Mouse (Mus musculus): ENCODE measurements around the gene Endov.

Endov gene

DNA sequence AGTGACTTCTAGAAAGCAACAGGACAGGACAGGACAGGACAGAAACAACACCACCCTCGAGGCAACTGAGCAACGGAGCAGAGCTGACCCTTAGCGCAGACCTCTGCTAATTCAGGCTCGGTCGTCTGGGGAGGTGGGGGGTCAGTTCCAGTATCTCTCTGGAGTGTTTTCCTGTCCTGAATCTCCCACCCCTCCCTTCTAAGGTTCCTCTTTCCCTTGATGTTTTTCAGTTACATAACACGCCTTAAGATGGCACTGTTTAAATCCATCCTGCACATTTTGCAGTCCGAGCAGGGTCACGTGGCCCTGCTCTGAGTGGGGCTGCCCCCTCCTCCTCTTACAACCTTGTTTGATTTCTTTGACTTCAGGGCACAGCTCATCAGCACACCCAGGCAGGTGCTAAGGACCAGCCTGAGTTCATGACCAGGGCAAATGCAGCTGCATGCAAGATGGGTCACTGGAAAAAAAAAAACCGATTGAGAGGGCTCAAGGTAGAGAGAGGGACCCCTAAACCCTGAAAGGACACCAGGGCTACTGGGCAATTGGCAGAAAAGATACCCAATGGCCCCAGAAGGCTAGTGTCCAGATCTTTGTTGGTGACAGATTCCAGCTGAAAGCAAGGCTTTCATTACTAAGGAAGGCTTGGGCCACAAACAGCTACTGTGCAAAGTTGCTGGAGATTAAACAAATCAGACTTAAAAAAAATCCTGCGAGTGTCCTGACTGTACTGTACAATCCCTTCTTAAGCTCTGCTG, 54.8 kb downstream of the Endov start:
- no peak for DNase-seq (ENCODE audit: low spot score in 2 of 2)

DNA sequence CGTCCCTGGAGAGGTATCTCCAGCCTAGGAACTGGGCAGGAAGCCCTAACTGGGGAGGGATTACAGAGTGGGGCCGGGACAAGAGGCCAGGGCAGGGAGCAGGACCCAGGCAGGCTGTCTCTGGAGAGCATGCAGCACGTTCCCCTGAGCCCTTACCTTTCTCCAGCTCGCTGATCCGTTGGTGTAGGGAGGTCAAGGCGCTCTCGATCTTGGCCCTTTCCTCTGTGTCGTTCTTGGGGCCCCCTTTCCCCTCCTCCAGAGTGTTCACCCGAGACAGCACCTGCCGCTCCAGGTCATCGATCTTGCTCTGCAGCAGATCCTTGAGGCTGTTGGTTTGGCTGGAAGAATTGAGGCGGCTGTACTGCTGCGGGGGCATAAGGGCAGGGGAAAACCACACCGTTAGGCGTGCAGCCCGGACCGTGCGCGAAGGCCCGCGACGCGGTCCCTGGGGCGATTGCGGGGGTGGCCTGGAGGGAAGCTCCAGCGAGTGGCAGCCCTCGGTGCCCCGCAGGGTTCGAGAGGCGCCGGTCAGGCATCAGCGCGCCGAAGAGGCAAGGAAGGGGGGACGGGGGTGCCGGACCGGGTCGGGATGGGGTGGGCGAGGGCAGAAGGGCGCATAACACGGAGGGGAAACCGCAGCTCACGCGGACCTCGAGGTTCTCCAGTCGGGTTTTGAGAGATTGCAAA, 55.5 kb downstream of the Endov start:
- DNase-seq (ENCODE audit: low spot score in 2 of 2): peak in 1 of 2 experiments; percentile 40

DNA sequence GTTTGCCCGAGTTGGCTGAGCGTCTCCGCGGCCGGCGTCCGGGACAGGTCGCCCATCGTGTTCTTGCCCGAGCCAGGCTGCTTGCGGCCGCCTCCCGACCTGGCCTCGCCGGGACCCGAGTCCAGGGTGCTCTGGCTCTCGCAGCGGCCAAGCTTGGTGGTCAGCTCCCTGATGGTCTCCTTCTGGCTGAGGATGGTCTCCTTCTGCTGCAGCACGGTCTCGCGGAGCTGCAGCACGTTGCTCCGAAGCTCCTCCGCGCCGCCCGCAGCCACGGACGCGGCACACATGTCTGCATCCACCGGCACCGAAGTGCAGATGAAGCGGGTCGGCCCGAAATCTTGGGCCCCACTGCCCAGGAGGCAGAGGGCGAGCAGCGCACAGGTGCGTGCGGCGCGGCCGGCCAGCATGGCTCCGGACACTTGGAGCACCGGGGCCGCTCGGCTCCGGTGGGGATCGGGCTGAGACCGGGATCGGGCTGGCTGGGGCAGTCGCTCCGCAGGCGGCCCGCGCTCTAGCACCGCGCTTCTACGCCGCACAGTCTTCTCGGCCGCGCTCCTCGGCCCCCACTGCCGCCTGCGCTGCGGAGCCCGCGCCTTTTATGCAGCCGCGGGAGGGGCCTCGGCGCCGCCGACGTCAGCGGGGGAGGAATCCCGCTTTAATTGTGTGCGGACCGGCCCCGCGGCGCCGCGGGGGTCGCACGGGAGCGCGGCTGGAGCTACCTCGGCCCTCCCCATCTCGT, 56.2 kb downstream of the Endov start, which contains the start of gene Nptx1:
Nptx1 (minus strand) TSS at position 571 of the 739 bp plus-strand sequence.
- DNase-seq (ENCODE audit: low spot score in 2 of 2): no peak

DNA sequence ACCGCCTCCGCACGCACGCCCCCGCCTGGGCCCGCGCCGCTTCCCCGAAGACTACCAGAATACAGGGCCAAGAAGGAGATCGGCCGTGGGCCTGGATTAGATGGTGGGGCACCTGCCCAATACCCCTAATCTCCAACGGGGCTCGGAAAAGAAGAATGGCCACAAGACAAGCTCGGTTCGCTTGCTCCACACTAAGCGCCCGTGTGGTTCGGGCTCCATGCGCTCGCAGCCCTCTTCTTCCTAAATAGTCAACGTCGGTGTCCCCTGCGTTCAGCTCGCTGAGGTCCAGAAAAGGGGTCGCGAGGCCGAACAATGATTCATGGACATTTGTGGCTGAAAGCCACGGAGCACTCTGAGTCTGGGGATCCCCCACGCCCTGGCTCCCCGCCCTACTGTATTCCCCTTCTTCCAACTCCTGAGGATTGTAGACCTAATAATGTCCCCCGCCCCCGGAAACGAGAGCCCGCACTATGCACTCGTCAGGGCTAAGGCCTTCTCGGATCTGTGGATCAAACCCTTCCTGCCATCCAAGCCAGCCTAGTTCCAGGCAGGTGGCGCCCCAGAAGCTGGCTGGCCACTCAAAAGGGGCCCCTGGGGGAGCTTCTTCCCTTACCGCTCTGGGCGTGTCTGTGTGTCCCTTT, 56.9 kb downstream of the Endov start:
- DNase-seq (ENCODE audit: low spot score in 2 of 2): no peak

DNA sequence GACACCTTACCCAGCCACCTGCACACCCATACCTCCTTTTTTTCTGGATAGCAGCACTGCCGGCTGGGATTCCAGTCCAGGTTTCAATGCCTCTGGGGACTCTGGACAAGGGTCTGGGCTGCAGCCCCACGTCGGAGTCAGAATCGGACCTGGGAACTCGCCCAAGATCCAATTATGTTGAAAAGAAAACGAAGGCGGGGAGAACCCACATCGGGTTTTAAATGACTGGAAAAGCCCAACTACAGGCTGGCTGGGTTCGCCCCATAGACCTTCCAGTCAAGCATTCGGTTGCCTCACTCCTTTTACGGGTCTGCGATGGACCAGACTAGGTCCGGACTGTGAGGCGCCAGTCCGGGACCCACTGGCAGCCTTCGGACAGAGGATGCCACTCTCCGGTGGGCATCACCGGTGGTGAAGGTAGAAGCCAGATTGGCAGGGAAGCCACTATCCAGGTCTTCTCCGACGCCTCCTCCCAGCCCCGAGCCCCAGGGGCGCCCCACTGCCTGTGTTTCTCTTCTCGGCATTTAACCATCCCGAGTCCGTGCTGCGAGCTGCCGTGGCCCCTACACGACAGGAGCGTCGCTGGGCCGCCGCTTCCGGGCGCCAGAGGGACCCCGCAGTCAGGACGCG, 57.7 kb downstream of the Endov start:
- DNase-seq (ENCODE audit: low spot score in 2 of 2): no peak

DNA sequence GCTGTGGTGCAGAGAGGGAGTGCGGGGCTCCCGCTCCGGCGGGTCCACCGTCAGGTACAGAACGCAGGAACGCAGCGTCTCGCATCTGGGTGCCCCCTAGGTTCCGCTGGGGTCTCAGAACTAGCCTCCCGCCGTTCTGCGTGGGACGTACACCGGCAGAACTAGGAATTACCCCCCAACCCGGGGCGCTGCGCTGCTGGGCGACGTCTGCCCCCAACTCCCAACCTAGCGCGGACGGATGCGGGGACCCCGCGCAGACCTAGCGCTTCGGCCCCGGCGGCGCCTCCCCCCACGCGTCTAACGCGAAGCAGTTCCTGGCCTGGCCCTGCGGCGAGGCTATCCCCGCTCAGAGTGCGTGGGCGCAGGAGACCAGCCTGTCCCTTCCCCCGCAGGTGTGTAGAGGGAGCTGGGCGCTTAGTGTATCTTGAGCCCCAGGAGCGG, 58.2 kb downstream of the Endov start:
- DNase-seq (ENCODE audit: low spot score in 2 of 2): no peak

DNA sequence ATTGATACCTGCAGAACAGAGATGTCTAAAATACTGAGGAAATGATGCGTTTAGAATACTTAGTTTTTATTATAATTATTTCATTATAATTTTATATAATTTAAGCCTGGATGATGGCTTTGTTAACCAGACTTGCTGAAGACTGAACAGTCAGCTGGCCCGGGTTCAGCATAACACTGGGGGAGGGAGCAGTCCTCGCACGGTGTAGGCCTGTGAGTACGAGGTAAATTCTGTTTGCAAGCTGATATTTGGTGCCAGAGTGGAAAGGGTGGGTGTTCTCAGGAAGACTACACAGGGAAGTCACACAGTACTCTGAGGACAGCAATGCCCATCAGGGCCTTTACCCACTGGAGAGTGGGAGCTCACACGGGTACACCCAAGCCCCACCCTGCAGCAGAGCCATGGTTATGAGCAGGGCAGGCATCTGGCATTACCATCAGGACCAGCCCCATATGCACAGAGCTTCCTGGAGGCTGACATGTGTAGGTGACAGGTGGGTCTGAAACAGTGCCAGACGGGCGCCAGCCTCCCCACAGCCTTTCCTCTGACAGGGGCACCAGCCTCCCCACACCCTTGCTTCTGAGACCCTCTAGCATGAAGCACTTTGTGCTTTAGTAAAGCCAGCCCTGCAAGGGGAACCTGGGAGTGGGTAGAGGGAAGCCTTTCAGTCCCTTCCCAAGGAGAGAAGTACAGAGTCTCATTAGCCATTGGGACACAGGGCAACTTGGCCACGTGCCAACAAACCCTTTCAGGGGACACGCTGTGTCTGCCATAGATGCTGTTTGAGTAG, 59.6 kb downstream of the Endov start:
- no peak for DNase-seq (ENCODE audit: low spot score in 2 of 2)

DNA sequence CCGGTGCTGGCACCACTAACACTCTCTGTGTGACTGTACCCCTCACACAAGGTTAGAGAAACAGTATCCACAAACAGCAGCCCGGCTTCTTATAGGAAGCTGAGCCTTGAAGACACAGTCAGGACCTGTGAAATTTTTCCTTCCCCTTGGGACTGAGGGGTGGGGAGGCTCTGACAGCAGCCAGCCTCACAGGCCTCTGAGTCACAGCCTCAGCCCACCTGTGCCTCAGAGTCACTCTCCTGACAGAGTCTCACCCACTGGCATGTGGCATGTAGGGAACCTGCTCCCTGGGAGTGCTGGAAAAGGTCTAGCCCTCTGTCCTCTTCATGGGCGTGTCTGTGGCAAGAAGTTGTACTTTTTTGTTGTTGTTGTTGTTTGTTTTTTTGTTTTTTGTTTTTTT, 60.3 kb downstream of the Endov start:
- DNase-seq (ENCODE audit: low spot score in 2 of 2): no peak

DNA sequence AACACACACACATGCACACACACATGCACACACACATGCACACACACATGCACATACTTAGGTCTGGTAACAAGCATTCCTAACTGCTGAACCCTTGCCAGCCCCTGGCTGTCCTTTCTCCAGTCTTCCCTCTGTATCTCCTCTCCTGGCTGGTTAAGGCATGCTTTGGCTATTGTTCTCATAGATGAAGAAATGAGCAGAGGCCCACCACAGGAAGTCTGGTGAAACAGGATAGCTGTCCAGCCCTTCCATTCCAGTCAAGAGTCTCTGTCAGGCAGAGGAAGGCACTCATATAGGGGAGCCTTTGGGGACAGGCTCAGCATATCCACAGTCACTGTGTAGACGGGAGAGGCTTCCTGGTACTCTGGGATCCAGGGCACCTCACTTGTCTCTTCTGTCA, 61.2 kb downstream of the Endov start:
- no peak for DNase-seq (ENCODE audit: low spot score in 2 of 2)

DNA sequence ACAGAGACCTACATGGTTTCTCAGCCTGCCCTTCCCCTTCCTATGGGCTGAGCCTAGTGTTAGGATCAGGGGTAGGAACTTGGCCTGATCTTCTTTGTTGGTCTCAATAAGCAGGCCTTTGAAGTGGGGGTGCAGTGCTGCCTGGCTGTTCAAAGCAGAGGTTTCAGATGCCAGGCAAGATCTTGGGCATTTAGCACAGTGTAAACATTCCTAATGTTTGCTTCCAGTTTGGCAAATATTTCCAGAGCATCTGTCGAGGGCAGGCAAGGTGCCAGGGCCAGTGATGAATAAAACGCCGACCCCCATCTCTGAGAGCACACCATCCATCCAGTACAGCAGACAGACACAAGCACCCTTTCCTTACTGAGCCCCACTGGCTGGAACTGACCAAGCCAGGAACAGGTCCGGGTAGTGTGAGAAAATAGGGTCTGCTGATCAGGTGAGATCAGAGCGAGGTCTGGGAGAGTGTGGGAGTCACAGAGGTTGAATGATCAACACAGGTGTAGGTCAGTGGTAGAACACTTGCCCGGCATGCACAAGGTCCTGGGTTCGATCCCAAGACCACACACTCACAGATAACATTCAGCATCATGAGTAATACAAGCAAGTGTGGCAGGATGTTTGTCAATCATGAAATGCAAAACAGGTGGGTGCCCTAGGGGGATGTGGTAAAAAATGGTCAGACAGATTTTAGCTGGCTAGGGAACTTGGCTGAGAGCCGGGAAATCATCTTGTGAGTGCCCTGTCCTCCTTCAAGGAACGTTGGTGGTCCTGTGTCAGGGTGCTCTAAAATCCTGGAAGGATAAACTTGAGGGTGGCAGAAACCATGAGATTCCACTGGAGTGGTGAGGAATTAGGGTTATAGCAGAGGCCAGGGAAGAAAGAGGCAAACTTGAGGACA, 62.0 kb downstream of the Endov start:
- DNase-seq (ENCODE audit: low spot score in 2 of 2): no peak

DNA sequence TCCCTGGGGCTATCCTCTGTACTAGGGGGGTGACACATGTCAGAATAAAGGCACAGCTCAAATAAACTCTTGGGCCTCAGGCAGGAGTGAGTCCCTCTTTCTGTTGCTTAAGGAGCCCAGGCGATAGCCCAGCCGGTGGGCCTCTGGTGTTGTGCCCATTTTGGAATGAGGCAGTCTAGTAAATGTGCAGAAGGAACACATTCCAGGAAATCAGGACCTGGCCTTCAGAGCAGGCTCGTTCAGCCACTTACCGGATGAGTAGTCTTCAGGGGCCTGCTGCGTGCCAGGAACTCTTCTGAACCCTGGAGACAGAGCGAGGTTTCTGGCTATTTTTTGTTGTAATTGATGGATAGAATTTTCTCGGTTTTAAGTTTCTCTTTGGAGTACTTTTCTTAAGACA, 63.6 kb downstream of the Endov start:
- no peak for DNase-seq (ENCODE audit: low spot score in 2 of 2)

DNA sequence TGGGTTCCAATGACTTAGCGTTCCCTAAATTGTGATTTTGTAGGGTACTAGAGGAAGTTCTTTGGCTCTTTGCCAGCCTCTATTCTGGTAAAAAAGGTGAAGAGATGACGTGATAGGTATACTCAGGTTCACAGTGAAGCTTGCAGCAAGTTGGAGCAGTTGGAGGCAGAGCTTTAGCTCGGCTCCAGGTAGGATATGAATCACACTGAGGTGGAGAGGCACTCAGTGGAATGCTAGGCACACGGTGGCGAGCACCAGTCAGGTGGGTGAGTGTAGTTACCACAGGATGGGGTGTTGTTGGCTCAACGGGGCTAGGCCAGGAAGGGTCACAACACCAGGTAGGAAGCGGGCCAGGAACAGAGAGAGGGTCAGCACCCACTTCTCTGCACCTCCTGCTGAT, 64.0 kb downstream of the Endov start:
- DNase-seq (ENCODE audit: low spot score in 2 of 2): no peak

DNA sequence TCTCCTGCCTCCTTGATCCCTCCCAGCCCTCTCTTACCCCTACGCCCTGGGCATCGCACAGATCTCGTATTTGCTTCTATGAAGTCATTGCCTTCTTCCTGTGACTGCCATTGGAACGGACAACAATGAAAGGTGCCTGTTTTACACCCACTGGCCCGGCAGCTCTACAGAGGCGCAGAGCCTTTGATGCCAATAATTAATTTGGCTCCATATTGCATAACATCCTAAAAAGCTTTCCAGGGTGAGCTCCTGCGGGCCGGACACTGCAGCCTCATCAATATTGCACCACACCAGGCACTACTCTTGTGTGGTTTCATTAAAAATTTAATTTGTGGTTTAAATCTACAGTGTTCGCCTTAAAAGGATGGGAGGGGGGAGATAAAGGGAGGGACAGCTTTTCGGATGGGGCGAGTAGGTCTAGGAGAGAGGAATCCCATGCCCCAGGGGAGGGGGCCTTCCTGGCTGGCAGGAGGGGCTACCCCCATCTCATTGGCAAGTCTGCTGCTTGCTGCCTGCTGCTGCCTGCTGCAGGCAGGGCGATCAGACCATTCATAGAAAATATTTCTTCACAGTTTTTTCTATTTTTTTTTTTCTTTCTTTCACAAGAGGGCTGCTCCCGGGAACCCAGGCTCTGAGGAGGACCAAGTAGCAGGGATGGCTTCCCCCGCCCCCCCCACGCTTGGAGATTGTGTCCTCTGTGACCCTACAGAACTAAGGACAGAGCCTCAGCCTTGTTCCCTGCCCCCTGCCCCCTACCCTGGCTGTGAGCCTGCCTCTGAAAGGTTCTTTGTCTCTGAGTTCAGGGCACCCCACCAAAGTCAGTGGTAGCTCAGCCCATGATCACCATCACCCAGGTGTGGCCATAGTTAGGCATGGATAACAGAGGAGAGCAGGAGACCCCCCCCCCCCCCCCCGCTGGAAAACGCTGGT, 67.1 kb downstream of the Endov start:
- no peak for DNase-seq (ENCODE audit: low spot score in 2 of 2)

DNA sequence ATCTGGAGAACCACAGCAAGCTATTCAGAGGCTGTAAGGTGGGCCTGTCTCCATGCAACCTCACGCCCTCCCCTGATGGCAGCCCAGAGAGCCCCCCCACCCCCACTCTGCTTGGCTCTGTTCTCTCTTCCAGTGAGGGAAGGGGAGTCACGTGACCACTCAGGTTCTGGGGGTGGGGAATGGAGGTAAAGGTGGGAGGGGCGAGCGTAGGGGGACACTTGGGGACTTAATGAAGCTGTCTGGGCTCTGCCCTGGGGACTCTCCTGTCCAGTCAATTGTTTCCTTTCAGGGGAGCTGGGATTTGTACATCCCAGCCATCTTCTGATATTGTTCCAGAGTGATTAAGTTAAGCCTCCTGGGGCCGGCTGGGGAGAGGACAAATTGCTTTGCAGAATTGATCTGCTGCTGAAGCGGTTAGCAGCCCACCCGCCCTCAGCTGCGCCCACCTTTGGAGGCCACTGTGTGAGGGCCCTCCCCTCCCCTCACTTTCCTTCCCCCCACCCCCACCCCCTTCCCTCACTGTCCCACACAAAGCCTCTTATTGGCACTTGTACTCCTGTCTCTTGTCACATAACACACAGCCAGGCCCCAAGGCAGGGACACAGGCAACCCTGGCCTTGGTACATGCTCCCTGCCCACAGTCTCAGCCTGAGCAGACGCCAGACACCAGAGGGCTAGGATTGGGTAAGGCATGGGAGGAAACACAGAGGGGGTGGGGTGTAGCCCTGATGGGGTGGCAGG, 67.9 kb downstream of the Endov start:
- DNase-seq (ENCODE audit: low spot score in 2 of 2): no peak
